Mouse (Mus musculus) hindbrain, embryonic 16.5 days (tissue): ENCODE results near the gene Stat5b. TPM values are rescaled to one million over a fixed set of nuclear protein-coding genes. Genes with fewer than 3 reads are reported as not detected.

ENCODE experiments used
- ATAC-seq: fragments of 200-750 bp; cut with Nextera tagmentation; 2 replicates; pipeline ENCODE4 v1.8.0; 2017; ENCODE audit warnings: moderate TSS enrichment, moderate library complexity
- H3K27ac ChIP-seq: fragments of 300-500 bp; sonication (generic); 2 replicates; pipeline ENCODE4 v1.5.1; 2014; ENCODE audit warnings: low read depth, mild to moderate bottlenecking, control low read depth, low read length, moderate library complexity
- H3K27me3 ChIP-seq: fragments of 300-500 bp; sonication (generic); replicated peaks from 2 replicates; pipeline ENCODE4 v1.6.1; 2014; ENCODE audit warnings: low read length; ENCODE audit not compliant: control insufficient read depth, insufficient read depth
- H3K36me3 ChIP-seq: fragments of 300-500 bp; sonication (generic); 2 replicates; pipeline ENCODE4 v1.6.1; 2014; ENCODE audit warnings: mild to moderate bottlenecking, low read length, moderate library complexity, mixed read lengths; ENCODE audit not compliant: control insufficient read depth, insufficient read depth
- H3K4me1 ChIP-seq: fragments of 300-500 bp; sonication (generic); 2 replicates; pipeline ENCODE4 v1.6.1; 2014; ENCODE audit warnings: low read depth, low read length; ENCODE audit not compliant: control insufficient read depth, insufficient read depth
- H3K4me2 ChIP-seq: fragments of 300-500 bp; sonication (generic); 2 replicates; pipeline ENCODE4 v1.6.1; 2014; ENCODE audit warnings: mild to moderate bottlenecking, low read length, control low read depth, moderate library complexity
- H3K4me3 ChIP-seq: fragments of 300-500 bp; sonication (generic); 2 replicates; pipeline ENCODE4 v1.5.1; 2014; ENCODE audit warnings: mild to moderate bottlenecking, low read length, control low read depth, moderate library complexity
- H3K9ac ChIP-seq: fragments of 300-500 bp; sonication (generic); 2 replicates; pipeline ENCODE4 v1.6.1; 2014; ENCODE audit warnings: low read depth, mild to moderate bottlenecking, control low read depth, low read length, moderate library complexity
- H3K9me3 ChIP-seq: fragments of 300-500 bp; sonication (generic); 2 replicates; pipeline ENCODE4 v1.6.1; 2014; ENCODE audit warnings: mild to moderate bottlenecking, low read length, moderate library complexity; ENCODE audit not compliant: control insufficient read depth
- WGBS: fragments of 180-500 bp; shearing (Covaris S2); extraction: QIAGEN DNeasy Blood & Tissue Kit; methylation state at CpG from one replicate; pipeline ENCODE4 v1.1.7; 2014; 5-methylcytosine and 5-hydroxymethylcytosine counted together
- polyA plus RNA-seq: library from polyadenylated mRNA; unstranded; fragments of >200 nt; fragmentation: Nextera tagmentation; extraction: Ambion mirVana; gene quantifications from 2 replicates; pipeline ENCODE4 v1.2.1, GENCODE M21; 2015

Stat5b gene
- polyA plus RNA-seq, 1 experiment from 2014 or later: 15.0 TPM

GRCm38 (mm10) chr11:100822365-100822764 lies 28.2 kb downstream of the Stat5b start:
- Histone ChIP-seq H3K27me3 (no peaks in the 10 kb centered on the region), H3K27ac (no peak overlapping the region; the same call in 1 of the 2 replicates), H3K9me3 (no peaks in the 10 kb centered on the region), H3K4me3 (no peak overlapping the region), H3K36me3 (no peaks in the 10 kb centered on the region), H3K4me1 (peaks cover 5% of the 10 kb centered on the region), H3K9ac (no peak overlapping the region), H3K4me2 (no peak overlapping the region)
- 76% methylated on average over 12 of the region's 12 CpGs for WGBS
- no peak for ATAC-seq

- WGBS: 89% methylated on average over 13 of the region's 13 CpGs
Observed at GRCm38 (mm10) chr11:100821605-100822220, 28.8 kb downstream of the Stat5b start.

GRCm38 (mm10) chr11:100820047-100820446 lies 30.5 kb downstream of the Stat5b start:
- no peak overlapping the region for H3K27ac ChIP-seq
- peaks cover 3% of the 10 kb centered on the region for H3K4me1 ChIP-seq
- H3K9ac ChIP-seq: no peak overlapping the region
- 75% methylated on average over 8 of the region's 8 CpGs for WGBS
- no peaks in the 10 kb centered on the region for H3K9me3 ChIP-seq
- H3K4me2 ChIP-seq: no peak overlapping the region
- no peaks in the 10 kb centered on the region for H3K27me3 ChIP-seq
- no peak for ATAC-seq
- H3K36me3 ChIP-seq: no peaks in the 10 kb centered on the region
- H3K4me3 ChIP-seq: no peak overlapping the region

More at GRCm38 (mm10) chr11:100821605-100822220, 28.8 kb downstream of the Stat5b start:
- Histone ChIP-seq H3K9me3 (no peaks in the 10 kb centered on the region), H3K27ac (no peak overlapping the region), H3K36me3 (no peaks in the 10 kb centered on the region), H3K4me2 (no peak overlapping the region), H3K4me1 (peaks cover 5% of the 10 kb centered on the region), H3K27me3 (no peaks in the 10 kb centered on the region), H3K9ac (no peak overlapping the region), H3K4me3 (no peak overlapping the region)
- no peak for ATAC-seq

GRCm38 (mm10) chr11:100819626-100820025 lies 30.9 kb downstream of the Stat5b start:
- Histone ChIP-seq H3K4me2 (no peak overlapping the region), H3K9ac (no peak overlapping the region), H3K4me3 (no peak overlapping the region), H3K36me3 (no peaks in the 10 kb centered on the region), H3K27me3 (no peaks in the 10 kb centered on the region), H3K27ac (no peak overlapping the region), H3K4me1 (peaks cover 3% of the 10 kb centered on the region), H3K9me3 (no peaks in the 10 kb centered on the region)
- WGBS: 92% methylated on average over 16 of the region's 16 CpGs
- no peak for ATAC-seq

GRCm38 (mm10) chr11:100819048-100819447 lies 31.5 kb downstream of the Stat5b start:
- Histone ChIP-seq H3K27me3 (no peaks in the 10 kb centered on the region), H3K9me3 (no peaks in the 10 kb centered on the region), H3K4me3 (no peak overlapping the region), H3K4me2 (no peak overlapping the region), H3K27ac (no peak overlapping the region), H3K4me1 (peaks cover 3% of the 10 kb centered on the region), H3K9ac (no peak overlapping the region), H3K36me3 (no peaks in the 10 kb centered on the region)
- ATAC-seq: no peak
- 84% methylated on average over 8 of the region's 8 CpGs for WGBS

- Histone ChIP-seq H3K9me3 (no peaks in the 10 kb centered on the region), H3K27me3 (no peaks in the 10 kb centered on the region), H3K4me1 (peaks cover 3% of the 10 kb centered on the region), H3K4me2 (no peak overlapping the region), H3K27ac (no peak overlapping the region), H3K9ac (no peak overlapping the region), H3K36me3 (no peaks in the 10 kb centered on the region), H3K4me3 (no peak overlapping the region)
- WGBS: 93% methylated on average over 15 of the region's 15 CpGs
- no peak for ATAC-seq
Observed at GRCm38 (mm10) chr11:100818359-100819012, 32.0 kb downstream of the Stat5b start.

- Histone ChIP-seq H3K9me3 (no peaks in the 10 kb centered on the region), H3K27ac (no peak overlapping the region), H3K4me1 (peaks cover 2% of the 10 kb centered on the region), H3K9ac (no peak overlapping the region), H3K4me3 (no peak overlapping the region), H3K27me3 (no peaks in the 10 kb centered on the region), H3K4me2 (no peak overlapping the region), H3K36me3 (no peaks in the 10 kb centered on the region)
- ATAC-seq: no peak
- WGBS: 58% methylated on average over 9 of the region's 9 CpGs
Observed at GRCm38 (mm10) chr11:100817311-100817710, 33.2 kb downstream of the Stat5b start.

GRCm38 (mm10) chr11:100816801-100817200 lies 33.7 kb downstream of the Stat5b start:
- Histone ChIP-seq H3K27me3 (no peaks in the 10 kb centered on the region), H3K36me3 (no peaks in the 10 kb centered on the region), H3K4me1 (no peaks in the 10 kb centered on the region; the same call in 1 of the 2 replicates), H3K4me3 (no peak overlapping the region), H3K9me3 (no peaks in the 10 kb centered on the region), H3K4me2 (no peak overlapping the region), H3K9ac (no peak overlapping the region), H3K27ac (no peak overlapping the region)
- 60% methylated on average over 4 of the region's 4 CpGs for WGBS
- ATAC-seq: no peak

- H3K4me1 ChIP-seq: no peaks in the 10 kb centered on the region; the same call in 1 of the 2 replicates
- no peak overlapping the region for H3K4me3 ChIP-seq
- no peak overlapping the region for H3K9ac ChIP-seq
- no peaks in the 10 kb centered on the region for H3K9me3 ChIP-seq
- no peaks in the 10 kb centered on the region for H3K27me3 ChIP-seq
- no peak overlapping the region for H3K4me2 ChIP-seq
- ATAC-seq: no peak
- WGBS: 87% methylated on average over 3 of the region's 3 CpGs
- H3K36me3 ChIP-seq: no peaks in the 10 kb centered on the region
- no peak overlapping the region for H3K27ac ChIP-seq
Observed at GRCm38 (mm10) chr11:100816342-100816741, 34.2 kb downstream of the Stat5b start.
